Mouse (Mus musculus): ENCODE results near the gene Rgl1.

Rgl1 gene

GRCm38 (mm10) chr1:152614743-152615380, 151.3 kb downstream of the Rgl1 start:
- no peak for ATAC-seq (ENCODE audit: low TSS enrichment)

- no peak for ATAC-seq (ENCODE audit: low TSS enrichment)
Observed at GRCm38 (mm10) chr1:152613158-152613857, 152.8 kb downstream of the Rgl1 start.

- ATAC-seq (ENCODE audit: low TSS enrichment): no peak
Observed at GRCm38 (mm10) chr1:152612535-152613157, 153.5 kb downstream of the Rgl1 start.

GRCm38 (mm10) chr1:152609547-152609946, 156.6 kb downstream of the Rgl1 start:
- no peak for ATAC-seq (ENCODE audit: low TSS enrichment)

GRCm38 (mm10) chr1:152609006-152609405, 157.1 kb downstream of the Rgl1 start:
- ATAC-seq (ENCODE audit: low TSS enrichment): no peak

GRCm38 (mm10) chr1:152607765-152608164, 158.4 kb downstream of the Rgl1 start:
- ATAC-seq (ENCODE audit: low TSS enrichment): no peak

- ATAC-seq (ENCODE audit: low TSS enrichment): no peak
Observed at GRCm38 (mm10) chr1:152606727-152607126, 159.4 kb downstream of the Rgl1 start.

GRCm38 (mm10) chr1:152605895-152606625, 160.1 kb downstream of the Rgl1 start:
- peak; percentile 61 for ATAC-seq (ENCODE audit: low TSS enrichment)

- peak; percentile 69 for ATAC-seq (ENCODE audit: low TSS enrichment)
Observed at GRCm38 (mm10) chr1:152604147-152604546, 162.0 kb downstream of the Rgl1 start.

- no peak for ATAC-seq (ENCODE audit: low TSS enrichment)
Observed at GRCm38 (mm10) chr1:152603628-152604027, 162.5 kb downstream of the Rgl1 start.

GRCm38 (mm10) chr1:152600494-152600893, 165.7 kb downstream of the Rgl1 start:
- ATAC-seq (ENCODE audit: low TSS enrichment): no peak

- no peak for ATAC-seq (ENCODE audit: low TSS enrichment)
Observed at GRCm38 (mm10) chr1:152599347-152599746, 166.8 kb downstream of the Rgl1 start.

GRCm38 (mm10) chr1:152594690-152595089, 171.5 kb downstream of the Rgl1 start:
- ATAC-seq (ENCODE audit: low TSS enrichment): no peak

- peak; percentile 92 for ATAC-seq (ENCODE audit: low TSS enrichment)
Observed at GRCm38 (mm10) chr1:152593831-152594549, 172.2 kb downstream of the Rgl1 start.

- ATAC-seq (ENCODE audit: low TSS enrichment): no peak
Observed at GRCm38 (mm10) chr1:152593382-152593781, 172.8 kb downstream of the Rgl1 start.

- 0 out of 2 replicates have a peak, but pooled peaks have one; percentile 15 for ATAC-seq (ENCODE audit: low TSS enrichment)
Observed at GRCm38 (mm10) chr1:152592609-152593008, 173.5 kb downstream of the Rgl1 start.

- ATAC-seq (ENCODE audit: low TSS enrichment): no peak
Observed at GRCm38 (mm10) chr1:152591746-152592498, 174.2 kb downstream of the Rgl1 start.

- no peak for ATAC-seq (ENCODE audit: low TSS enrichment)
Observed at GRCm38 (mm10) chr1:152590321-152590720, 175.8 kb downstream of the Rgl1 start.

- ATAC-seq (ENCODE audit: low TSS enrichment): no peak
Observed at GRCm38 (mm10) chr1:152589331-152589935, 176.7 kb downstream of the Rgl1 start.

GRCm38 (mm10) chr1:152587431-152587830, 178.7 kb downstream of the Rgl1 start:
- no peak for ATAC-seq (ENCODE audit: low TSS enrichment)
